ENCODE assay signal across 23 mouse cellular contexts in genomic region chr17:80884886-80885285, GRCm38 (mm10). TPM values are rescaled to one million over a fixed set of nuclear protein-coding genes. Genes with fewer than 3 reads are reported as not detected.
DNase-seq lines count a peak whose midpoint lies in the region; ATAC-seq and TF ChIP-seq lines count a peak whose summit lies in the region.
"Had no signal": no experiment of that assay in that cellular context is flagged by ENCODE, and none has a peak within 500 bp of the region (broad histone marks: within the 10 kb centered on the region; RNA-seq: fewer than 3 reads in every experiment).

No protein-coding gene starts in this region.

- H3K36me3 ChIP-seq in hindbrain, postnatal 0 days (ENCODE audit: insufficient read depth, low read length), result no peaks in the 10 kb centered on the region
- no peaks in the 10 kb centered on the region for H3K36me3 ChIP-seq in hindbrain, embryonic 10.5 days
- H3K36me3 ChIP-seq in midbrain, embryonic 15.5 days (replicated peaks), result no peaks in the 10 kb centered on the region
- H3K36me3 ChIP-seq in midbrain, embryonic 10.5 days, result no peaks in the 10 kb centered on the region
- no peaks in the 10 kb centered on the region for H3K36me3 ChIP-seq in limb, embryonic 10.5 days
- H3K36me3 ChIP-seq in liver, embryonic 12.5 days, result no peaks in the 10 kb centered on the region
- H3K36me3 ChIP-seq: embryonic facial prominence, embryonic 15.5 days; forebrain, embryonic 10.5 days; heart, embryonic 13.5 days; hindbrain, embryonic 12.5 days had no signal

- H3K4me3 ChIP-seq in hindbrain, postnatal 0 days (ENCODE audit: low read length), result no peak overlapping the region
- no peak overlapping the region for H3K4me3 ChIP-seq in hindbrain, embryonic 10.5 days
- no peak overlapping the region for H3K4me3 ChIP-seq in midbrain, embryonic 15.5 days
- no peak overlapping the region for H3K4me3 ChIP-seq in midbrain, embryonic 10.5 days
- no peak overlapping the region for H3K4me3 ChIP-seq in limb, embryonic 10.5 days
- no peak overlapping the region for H3K4me3 ChIP-seq in liver, embryonic 12.5 days
- H3K4me3 ChIP-seq: embryonic facial prominence, embryonic 15.5 days; erythroblast, embryonic 14.5 days; forebrain, embryonic 10.5 days; heart, embryonic 13.5 days; hindbrain, embryonic 12.5 days had no signal

- no peak overlapping the region for H3K4me2 ChIP-seq in hindbrain, postnatal 0 days (ENCODE audit: low read depth, low read length)
- H3K4me2 ChIP-seq in midbrain, embryonic 15.5 days, result no peak overlapping the region
- no peak overlapping the region for H3K4me2 ChIP-seq in liver, embryonic 12.5 days
- H3K4me2 ChIP-seq: embryonic facial prominence, embryonic 15.5 days; heart, embryonic 13.5 days; hindbrain, embryonic 12.5 days had no signal

- WGBS in hindbrain, postnatal 0 days, result 30% methylated on average over 2 of the region's 2 CpGs
- WGBS in hindbrain, embryonic 10.5 days, result 68% methylated on average over 2 of the region's 2 CpGs
- WGBS in midbrain, embryonic 15.5 days, result 32% methylated on average over 2 of the region's 2 CpGs
- WGBS in midbrain, embryonic 10.5 days, result 76% methylated on average over 2 of the region's 2 CpGs
- 70% methylated on average over 2 of the region's 2 CpGs for WGBS in limb, embryonic 10.5 days
- WGBS in liver, embryonic 12.5 days (ENCODE audit: insufficient replicate concordance), result 63% methylated on average over 2 of the region's 2 CpGs

- peak; percentile 32 for DNase-seq in hindbrain, postnatal 0 days (ENCODE audit: low spot score)
- no peak for DNase-seq in hindbrain, embryonic 10.5 days (ENCODE audit: low spot score)
- no peak for DNase-seq in midbrain, embryonic 10.5 days (ENCODE audit: low spot score)
- no peak for DNase-seq in limb, embryonic 10.5 days (ENCODE audit: low spot score)
- no peak for DNase-seq in natural killer cell, adult 2 months (ENCODE audit: low spot score in 2 of 2)
- DNase-seq: adrenal gland, postnatal 14 days; cerebellum, adult 2 months; cerebellum, postnatal 14 days; embryo, embryonic 11 days; gastrocnemius, postnatal 36 days; heart, adult 11 months; heart, postnatal 36 days had no signal

- TF ChIP-seq CTCF in hindbrain, postnatal 0 days (IDR thresholded peaks at IDR 0.05; ENCODE audit: low read depth), result no peak

- H3K4me1 ChIP-seq in hindbrain, postnatal 0 days (ENCODE audit: insufficient read depth, low read length), result 0 out of 2 replicates have a peak, but pooled peaks cover 15% of the 10 kb centered on the region
- peaks cover 19% of the 10 kb centered on the region for H3K4me1 ChIP-seq in hindbrain, embryonic 10.5 days (replicated peaks)
- peaks cover 20% of the 10 kb centered on the region for H3K4me1 ChIP-seq in midbrain, embryonic 15.5 days
- peaks cover 21% of the 10 kb centered on the region for H3K4me1 ChIP-seq in midbrain, embryonic 10.5 days
- peaks cover 56% of the 10 kb centered on the region for H3K4me1 ChIP-seq in limb, embryonic 10.5 days
- H3K4me1 ChIP-seq in liver, embryonic 12.5 days, result peaks cover 4% of the 10 kb centered on the region; the same call in 1 of the 2 replicates

- no peak for ATAC-seq in hindbrain, postnatal 0 days
- 0 out of 2 replicates have a peak, but pooled peaks have one; percentile 20 for ATAC-seq in midbrain, embryonic 15.5 days (replicated peaks)
- ATAC-seq in liver, embryonic 12.5 days, result no peak
- ATAC-seq: activated CD4-positive, CD25-positive, alpha-beta regulatory T cell, adult 4 months; forebrain, embryonic 14.5 days had no signal

- no peaks in the 10 kb centered on the region for H3K9me3 ChIP-seq in hindbrain, postnatal 0 days (ENCODE audit: low read length)
- H3K9me3 ChIP-seq in hindbrain, embryonic 10.5 days, result no peaks in the 10 kb centered on the region
- H3K9me3 ChIP-seq in midbrain, embryonic 15.5 days, result no peaks in the 10 kb centered on the region
- no peaks in the 10 kb centered on the region for H3K9me3 ChIP-seq in midbrain, embryonic 10.5 days (replicated peaks)
- H3K9me3 ChIP-seq in limb, embryonic 10.5 days (replicated peaks), result no peaks in the 10 kb centered on the region
- no peaks in the 10 kb centered on the region for H3K9me3 ChIP-seq in liver, embryonic 12.5 days (replicated peaks)
- H3K9me3 ChIP-seq: embryonic facial prominence, embryonic 15.5 days; forebrain, embryonic 10.5 days; heart, embryonic 13.5 days; hindbrain, embryonic 12.5 days had no signal

- no peak overlapping the region for H3K9ac ChIP-seq in hindbrain, postnatal 0 days (replicated peaks; ENCODE audit: low read length)
- H3K9ac ChIP-seq in midbrain, embryonic 15.5 days, result no peak overlapping the region
- H3K9ac ChIP-seq in liver, embryonic 12.5 days, result no peak overlapping the region
- H3K9ac ChIP-seq: embryonic facial prominence, embryonic 15.5 days; heart, embryonic 13.5 days; hindbrain, embryonic 12.5 days had no signal

- H3K27me3 ChIP-seq in hindbrain, postnatal 0 days (ENCODE audit: insufficient read depth, low read length), result no peaks in the 10 kb centered on the region
- H3K27me3 ChIP-seq in hindbrain, embryonic 10.5 days (ENCODE audit: insufficient read depth, poor library complexity, severe bottlenecking), result no peaks in the 10 kb centered on the region
- H3K27me3 ChIP-seq in midbrain, embryonic 15.5 days (replicated peaks), result no peaks in the 10 kb centered on the region
- H3K27me3 ChIP-seq in midbrain, embryonic 10.5 days (ENCODE audit: low read depth, poor library complexity, severe bottlenecking), result no peaks in the 10 kb centered on the region
- H3K27me3 ChIP-seq in limb, embryonic 10.5 days (ENCODE audit: low read depth, poor library complexity, severe bottlenecking), result no peaks in the 10 kb centered on the region
- H3K27me3 ChIP-seq in liver, embryonic 12.5 days (replicated peaks), result no peaks in the 10 kb centered on the region; the same call in 1 of the 2 replicates
- H3K27me3 ChIP-seq: CH12.LX; embryonic facial prominence, embryonic 15.5 days; heart, embryonic 13.5 days; hindbrain, embryonic 12.5 days had no signal

- H3K27ac ChIP-seq in hindbrain, postnatal 0 days, result no peak overlapping the region
- H3K27ac ChIP-seq in hindbrain, embryonic 10.5 days, result no peak overlapping the region
- H3K27ac ChIP-seq in midbrain, embryonic 15.5 days, result no peak overlapping the region
- H3K27ac ChIP-seq in midbrain, embryonic 10.5 days (replicated peaks), result no peak overlapping the region
- H3K27ac ChIP-seq in limb, embryonic 10.5 days, result peak overlapping the region; percentile 87; the same call in 1 of the 2 replicates
- no peak overlapping the region for H3K27ac ChIP-seq in liver, embryonic 12.5 days
- H3K27ac ChIP-seq: forebrain, embryonic 10.5 days; hindbrain, embryonic 12.5 days had no signal

RNA-seq across cellular contexts. Expression of gene Tmem178, which starts 59.5 kb away (rescaled TPM):
- 48.8 and 49.9 TPM in 2 replicates for total RNA-seq in hindbrain, postnatal 0 days (2014; rRNA removed)
- polyA plus RNA-seq in hindbrain, postnatal 0 days (2015; fragmentation: Nextera tagmentation; extraction: Ambion mirVana), result 36.9 and 37.4 TPM in 2 replicates
- polyA plus RNA-seq in hindbrain, embryonic 10.5 days (2016; fragmentation: Nextera tagmentation; extraction: Ambion mirVana), result 4.5 and 13.0 TPM in 2 replicates
- 23.5 and 24.7 TPM in 2 replicates for polyA plus RNA-seq in midbrain, embryonic 15.5 days (2015; fragmentation: Nextera tagmentation; extraction: Ambion mirVana)
- polyA plus RNA-seq in midbrain, embryonic 10.5 days (2016; fragmentation: Nextera tagmentation; extraction: Ambion mirVana), result 6.4 and 8.6 TPM in 2 replicates
- 3.1 and 5.5 TPM in 2 replicates for polyA plus RNA-seq in limb, embryonic 10.5 days (2016; fragmentation: Nextera tagmentation; extraction: Ambion mirVana)
- 0.82 and 0.84 TPM in 2 replicates for polyA plus RNA-seq in liver, embryonic 12.5 days (2016; fragmentation: Nextera tagmentation; extraction: Ambion mirVana)
- total RNA-seq: CH12.LX; common myeloid progenitor, adult 5-6 weeks had no signal
- polyA plus RNA-seq: activated CD4-positive, CD25-positive, alpha-beta regulatory T cell, adult 4 months; erythroblast, embryonic 14.5 days had no signal
